Mouse (Mus musculus): ENCODE results near the gene Nr1i2. TPM values are rescaled to one million over a fixed set of nuclear protein-coding genes. Genes with fewer than 3 reads are reported as not detected.

Gene Nr1i2
- polyA plus RNA-seq, 1 experiment from 2014 or later, result not detected

GRCm38 (mm10) chr16:38321452-38321935 is 26.9 kb upstream of the Nr1i2 start:
- Histone ChIP-seq H3K9ac (no peak overlapping the region; the same call in 1 of the 2 replicates), H3K9me3 (ENCODE audit: low read depth, low read length) (no peaks in the 10 kb centered on the region), H3K4me1 (ENCODE audit: insufficient read depth) (no peaks in the 10 kb centered on the region), H3K4me2 (peak overlapping the region; percentile 43; the same call in 1 of the 2 replicates), H3K36me3 (ENCODE audit: insufficient read depth) (no peaks in the 10 kb centered on the region), H3K27me3 (ENCODE audit: insufficient read depth, low read length) (no peaks in the 10 kb centered on the region), H3K27ac (ENCODE audit: low read depth) (no peak overlapping the region), H3K4me3 (ENCODE audit: low read depth, low read length) (no peak overlapping the region)
- DNase-seq (peak; percentile 80), ATAC-seq (ENCODE audit: insufficient read depth) (peak; percentile 44; the same call in 1 of the 2 replicates)
- TF ChIP-seq CTCF (IDR thresholded peaks at IDR 0.05; ENCODE audit: low read depth), result peak; percentile 69
- 28% methylated on average over 17 of the region's 17 CpGs for WGBS

DNA sequence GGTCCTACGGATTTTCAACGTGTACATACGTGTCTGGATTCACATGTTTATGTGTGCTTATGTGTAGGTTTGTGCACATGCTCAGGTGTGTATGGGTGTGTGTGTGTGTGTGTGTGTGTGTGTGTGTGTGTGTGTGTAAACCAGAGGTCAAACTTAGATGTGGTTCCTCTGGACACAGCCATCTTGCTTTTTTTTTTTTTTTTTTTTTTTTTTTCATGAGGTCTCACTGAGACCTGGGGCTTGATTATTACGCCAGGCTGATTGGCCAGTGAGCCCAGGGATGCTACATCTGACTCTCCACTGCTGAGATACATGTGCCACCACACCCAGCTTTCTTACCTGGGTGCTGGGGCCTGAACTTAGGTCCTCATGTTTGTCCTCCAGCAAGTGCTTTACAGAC is 24.5 kb upstream of the Nr1i2 start:
- H3K27me3 ChIP-seq (ENCODE audit: insufficient read depth, low read length), result no peaks in the 10 kb centered on the region
- H3K27ac ChIP-seq (ENCODE audit: low read depth), result no peak overlapping the region
- H3K9ac ChIP-seq, result no peak overlapping the region
- ATAC-seq (ENCODE audit: insufficient read depth), result no peak
- H3K4me1 ChIP-seq (ENCODE audit: insufficient read depth), result no peaks in the 10 kb centered on the region
- DNase-seq, result no peak
- WGBS, result 90% methylated on average over 4 of the region's 4 CpGs
- H3K4me3 ChIP-seq (ENCODE audit: low read depth, low read length), result no peak overlapping the region
- H3K36me3 ChIP-seq (ENCODE audit: insufficient read depth), result no peaks in the 10 kb centered on the region
- no peak overlapping the region for H3K4me2 ChIP-seq
- no peaks in the 10 kb centered on the region for H3K9me3 ChIP-seq (ENCODE audit: low read depth, low read length)
- TF ChIP-seq CTCF (IDR thresholded peaks at IDR 0.05; ENCODE audit: low read depth), result no peak

- Histone ChIP-seq H3K4me1 (ENCODE audit: insufficient read depth) (no peaks in the 10 kb centered on the region), H3K27ac (ENCODE audit: low read depth) (no peak overlapping the region), H3K4me3 (ENCODE audit: low read depth, low read length) (no peak overlapping the region), H3K9ac (no peak overlapping the region), H3K4me2 (no peak overlapping the region), H3K36me3 (ENCODE audit: insufficient read depth) (no peaks in the 10 kb centered on the region), H3K27me3 (ENCODE audit: insufficient read depth, low read length) (no peaks in the 10 kb centered on the region), H3K9me3 (ENCODE audit: low read depth, low read length) (no peaks in the 10 kb centered on the region)
- ATAC-seq (ENCODE audit: insufficient read depth) (no peak), DNase-seq (no peak)
- WGBS, result 68% methylated on average over 9 of the region's 9 CpGs
- no peak for TF ChIP-seq CTCF (IDR thresholded peaks at IDR 0.05; ENCODE audit: low read depth)
These were observed 23.9 kb upstream of the Nr1i2 start for GRCm38 (mm10) chr16:38318492-38318891.

GRCm38 (mm10) chr16:38308195-38308594 is 13.6 kb upstream of the Nr1i2 start:
- Histone ChIP-seq H3K27me3 (ENCODE audit: insufficient read depth, low read length) (no peaks in the 10 kb centered on the region), H3K36me3 (ENCODE audit: insufficient read depth) (no peaks in the 10 kb centered on the region), H3K4me2 (no peak overlapping the region), H3K27ac (ENCODE audit: low read depth) (no peak overlapping the region), H3K9ac (no peak overlapping the region), H3K4me1 (ENCODE audit: insufficient read depth) (no peaks in the 10 kb centered on the region), H3K9me3 (ENCODE audit: low read depth, low read length) (no peaks in the 10 kb centered on the region), H3K4me3 (ENCODE audit: low read depth, low read length) (no peak overlapping the region)
- WGBS, result 89% methylated on average over 11 of the region's 11 CpGs
- ATAC-seq (ENCODE audit: insufficient read depth), result no peak
- TF ChIP-seq CTCF (IDR thresholded peaks at IDR 0.05; ENCODE audit: low read depth), result no peak
- DNase-seq, result no peak

DNA sequence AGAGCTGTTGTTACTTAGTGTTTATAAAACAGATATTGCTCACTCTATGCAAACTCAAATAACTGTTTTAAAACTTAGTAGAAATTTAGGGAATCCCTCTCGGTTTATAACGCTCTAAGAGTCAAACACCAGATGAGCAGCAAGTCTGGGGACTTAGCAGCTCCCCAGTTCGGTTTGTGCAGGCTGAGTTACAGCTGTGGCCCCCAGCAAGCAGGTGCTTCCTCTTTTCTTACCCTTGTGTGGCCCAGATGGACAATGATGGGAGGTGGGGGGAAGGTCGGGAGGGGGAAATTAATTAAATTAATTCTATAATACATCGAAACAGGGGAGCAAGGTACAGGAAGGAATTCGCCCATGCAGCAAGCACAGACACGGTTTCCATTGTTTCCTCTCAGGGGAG is 13.0 kb upstream of the Nr1i2 start:
- H3K4me1 ChIP-seq (ENCODE audit: insufficient read depth), result no peaks in the 10 kb centered on the region
- H3K4me3 ChIP-seq (ENCODE audit: low read depth, low read length), result no peak overlapping the region
- H3K9me3 ChIP-seq (ENCODE audit: low read depth, low read length), result no peaks in the 10 kb centered on the region
- H3K9ac ChIP-seq, result no peak overlapping the region
- H3K27me3 ChIP-seq (ENCODE audit: insufficient read depth, low read length), result no peaks in the 10 kb centered on the region
- DNase-seq (no peak), ATAC-seq (ENCODE audit: insufficient read depth) (no peak)
- no peak overlapping the region for H3K4me2 ChIP-seq
- no peaks in the 10 kb centered on the region for H3K36me3 ChIP-seq (ENCODE audit: insufficient read depth)
- no peak for TF ChIP-seq CTCF (IDR thresholded peaks at IDR 0.05; ENCODE audit: low read depth)
- no peak overlapping the region for H3K27ac ChIP-seq (ENCODE audit: low read depth)
- WGBS, result 58% methylated on average over 7 of the region's 7 CpGs

- DNase-seq (no peak), ATAC-seq (ENCODE audit: insufficient read depth) (no peak)
- H3K27ac ChIP-seq (ENCODE audit: low read depth), result no peak overlapping the region
- no peak for TF ChIP-seq CTCF (IDR thresholded peaks at IDR 0.05; ENCODE audit: low read depth)
- H3K36me3 ChIP-seq (ENCODE audit: insufficient read depth), result no peaks in the 10 kb centered on the region
- H3K4me2 ChIP-seq, result no peak overlapping the region
- no peak overlapping the region for H3K4me3 ChIP-seq (ENCODE audit: low read depth, low read length)
- no peak overlapping the region for H3K9ac ChIP-seq
- no peaks in the 10 kb centered on the region for H3K9me3 ChIP-seq (ENCODE audit: low read depth, low read length)
- H3K4me1 ChIP-seq (ENCODE audit: insufficient read depth), result no peaks in the 10 kb centered on the region
- WGBS, result 51% methylated on average over 5 of the region's 5 CpGs
- H3K27me3 ChIP-seq (ENCODE audit: insufficient read depth, low read length), result no peaks in the 10 kb centered on the region
These were observed 12.6 kb upstream of the Nr1i2 start for GRCm38 (mm10) chr16:38307221-38307605.

DNA sequence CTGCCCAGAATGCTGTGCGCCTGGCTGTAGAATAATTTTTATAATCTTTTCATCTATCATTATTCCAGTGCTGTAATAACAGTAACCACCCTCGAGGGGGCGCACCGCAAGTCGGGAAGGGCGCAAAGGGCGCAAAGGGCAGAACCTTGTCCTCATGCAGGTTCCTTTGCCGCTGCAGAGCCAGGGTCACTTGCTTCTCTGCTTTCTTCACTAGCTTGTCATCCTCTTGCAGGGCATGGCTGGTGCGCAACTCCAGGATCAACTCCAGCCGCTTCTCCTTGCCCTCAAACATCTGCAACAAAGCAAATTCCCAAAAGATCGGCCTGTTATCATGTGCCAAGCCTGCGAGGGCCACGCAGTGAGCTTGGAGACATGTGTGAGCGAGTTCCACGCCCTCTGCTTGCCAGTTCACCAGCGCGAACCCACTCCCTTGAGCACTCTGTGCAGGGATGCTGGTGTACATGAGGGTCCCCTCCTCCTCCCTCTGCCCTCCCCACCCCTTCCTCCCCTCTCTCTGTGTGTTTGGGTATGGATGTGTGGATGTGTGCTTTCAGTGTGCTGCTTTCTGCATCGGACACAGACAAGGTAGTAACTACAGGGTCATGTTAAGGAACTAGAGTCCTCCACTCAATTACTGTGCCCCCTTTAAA is 12.1 kb upstream of the Nr1i2 start:
- Histone ChIP-seq H3K9me3 (ENCODE audit: low read depth, low read length) (no peaks in the 10 kb centered on the region), H3K9ac (no peak overlapping the region), H3K27ac (ENCODE audit: low read depth) (no peak overlapping the region), H3K27me3 (ENCODE audit: insufficient read depth, low read length) (no peaks in the 10 kb centered on the region), H3K4me3 (ENCODE audit: low read depth, low read length) (no peak overlapping the region), H3K4me2 (no peak overlapping the region), H3K4me1 (ENCODE audit: insufficient read depth) (no peaks in the 10 kb centered on the region), H3K36me3 (ENCODE audit: insufficient read depth) (no peaks in the 10 kb centered on the region)
- WGBS, result 46% methylated on average over 18 of the region's 18 CpGs
- peak; percentile 64 for TF ChIP-seq CTCF (IDR thresholded peaks at IDR 0.05; ENCODE audit: low read depth)
- ATAC-seq (ENCODE audit: insufficient read depth), result no peak
- no peak for DNase-seq
